Mouse (Mus musculus) stomach, embryonic 15.5 days (tissue): ENCODE results near the gene Osbpl6. TPM values are rescaled to one million over a fixed set of nuclear protein-coding genes. Genes with fewer than 3 reads are reported as not detected.

ENCODE experiments used
- ATAC-seq: fragments of 200-750 bp; cut with Nextera tagmentation; 2 replicates; pipeline ENCODE4 v1.8.0; 2017; ENCODE audit warnings: low read depth, moderate number of reproducible peaks, moderate TSS enrichment; ENCODE audit not compliant: insufficient read depth, low FRiP score
- H3K27ac ChIP-seq: fragments of 300-500 bp; sonication (generic); 2 replicates; pipeline ENCODE4 v1.5.1; 2015; ENCODE audit warnings: mild to moderate bottlenecking, inconsistent platforms
- H3K27me3 ChIP-seq: fragments of 300-500 bp; sonication (generic); replicated peaks from 2 replicates; pipeline ENCODE4 v1.6.1; 2015; ENCODE audit warnings: inconsistent platforms
- H3K36me3 ChIP-seq: fragments of 300-500 bp; sonication (generic); 2 replicates; pipeline ENCODE4 v1.6.1; 2015; ENCODE audit warnings: inconsistent platforms
- H3K4me1 ChIP-seq: fragments of 300-500 bp; sonication (generic); 2 replicates; pipeline ENCODE4 v1.6.1; 2015; ENCODE audit warnings: inconsistent platforms
- H3K4me2 ChIP-seq: fragments of 300-500 bp; sonication (generic); 2 replicates; pipeline ENCODE4 v1.6.1; 2015; ENCODE audit warnings: mild to moderate bottlenecking, inconsistent platforms
- H3K4me3 ChIP-seq: fragments of 300-500 bp; sonication (generic); replicated peaks from 2 replicates; pipeline ENCODE4 v1.5.1; 2015; ENCODE audit warnings: inconsistent platforms
- H3K9ac ChIP-seq: fragments of 300-500 bp; sonication (generic); 2 replicates; pipeline ENCODE4 v1.6.1; 2015; ENCODE audit warnings: inconsistent platforms
- H3K9me3 ChIP-seq: fragments of 300-500 bp; sonication (generic); 2 replicates; pipeline ENCODE4 v1.6.1; 2016; ENCODE audit warnings: inconsistent platforms
- WGBS: fragments of 180-500 bp; shearing (Covaris S2); methylation state at CpG from one replicate; pipeline ENCODE4 v1.1.7; 2015; 5-methylcytosine and 5-hydroxymethylcytosine counted together
- polyA plus RNA-seq: library from polyadenylated mRNA; unstranded; fragments of >200 nt; fragmentation: Nextera tagmentation; extraction: Ambion mirVana; gene quantifications from 2 replicates; pipeline ENCODE4 v1.2.1, GENCODE M21; 2015

Gene Osbpl6
- polyA plus RNA-seq, 1 experiment from 2014 or later: 10.5 TPM

DNA sequence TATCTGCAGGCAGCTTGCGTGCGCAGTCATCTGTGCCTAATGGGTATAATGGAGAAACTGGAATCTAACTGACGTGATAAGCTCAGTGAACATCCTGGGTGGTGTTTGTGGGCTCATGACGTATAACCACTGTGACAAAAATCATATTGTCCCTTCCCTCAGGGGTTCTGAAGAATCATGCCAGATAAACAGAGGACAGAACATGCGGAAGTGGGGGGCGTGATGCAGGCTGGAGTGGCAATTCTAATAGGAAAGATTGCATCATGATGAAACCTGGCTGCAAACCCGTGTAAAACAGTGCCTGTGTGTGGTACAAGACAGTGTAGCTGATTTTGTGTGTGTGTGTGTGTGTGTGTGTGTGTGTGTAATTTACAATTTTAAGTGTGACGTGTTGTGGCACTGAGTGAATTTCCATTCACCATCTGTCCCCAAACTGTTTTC, 105.0 kb downstream of the Osbpl6 start:
- Histone ChIP-seq H3K27me3 (no peaks in the 10 kb centered on the region), H3K4me1 (no peaks in the 10 kb centered on the region), H3K27ac (no peak overlapping the region), H3K4me2 (no peak overlapping the region), H3K9ac (no peak overlapping the region), H3K4me3 (no peak overlapping the region), H3K9me3 (no peaks in the 10 kb centered on the region), H3K36me3 (no peaks in the 10 kb centered on the region)
- ATAC-seq: no peak
- WGBS: 84% methylated on average over 8 of the region's 8 CpGs

DNA sequence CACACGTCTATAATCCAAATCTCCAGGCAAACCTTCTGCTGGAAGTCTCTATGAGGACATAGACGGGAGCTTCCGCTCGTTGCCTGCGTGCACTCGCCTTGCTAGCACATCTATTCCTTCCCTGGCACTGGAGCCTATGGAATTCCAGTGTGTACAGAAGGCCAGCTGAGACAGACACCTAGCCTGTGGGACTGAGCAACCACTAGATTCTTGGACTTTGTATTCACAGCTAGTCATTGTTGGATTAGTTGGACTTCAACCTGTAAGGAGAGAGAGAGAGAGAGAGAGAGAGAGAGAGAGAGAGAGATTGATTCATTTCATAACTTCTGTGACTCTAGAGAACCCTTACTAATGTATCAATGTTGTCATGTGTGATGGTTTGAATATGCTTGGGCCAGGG, 105.8 kb downstream of the Osbpl6 start:
- no peak overlapping the region for H3K27ac ChIP-seq
- ATAC-seq: no peak
- WGBS: 89% methylated on average over 6 of the region's 6 CpGs

DNA sequence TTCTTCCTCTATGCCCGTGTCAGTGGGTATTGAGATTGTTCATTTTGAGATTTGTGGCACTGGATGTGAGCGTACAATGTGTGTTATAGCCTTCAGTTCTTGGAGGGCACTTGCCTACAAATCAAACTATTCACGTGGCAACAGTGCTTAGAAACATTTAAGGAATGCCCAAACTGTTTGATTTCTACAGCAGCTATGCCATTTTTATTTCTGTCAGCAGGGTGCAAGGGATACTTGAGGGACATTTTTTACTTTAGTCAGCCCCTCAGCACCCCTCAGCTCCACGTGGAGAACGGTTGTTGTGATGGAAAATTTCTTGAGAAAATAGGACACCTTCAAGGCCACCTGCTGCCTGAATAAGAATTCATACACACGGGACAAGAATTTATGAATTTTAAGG, 106.6 kb downstream of the Osbpl6 start:
- H3K27ac ChIP-seq: no peak overlapping the region

More for the DNA sequence above, 105.8 kb downstream of the Osbpl6 start:
- no peaks in the 10 kb centered on the region for H3K9me3 ChIP-seq
- no peak overlapping the region for H3K4me3 ChIP-seq
- H3K9ac ChIP-seq: no peak overlapping the region
- H3K36me3 ChIP-seq: no peaks in the 10 kb centered on the region
- H3K4me1 ChIP-seq: no peaks in the 10 kb centered on the region
- no peak overlapping the region for H3K4me2 ChIP-seq
- no peaks in the 10 kb centered on the region for H3K27me3 ChIP-seq

DNA sequence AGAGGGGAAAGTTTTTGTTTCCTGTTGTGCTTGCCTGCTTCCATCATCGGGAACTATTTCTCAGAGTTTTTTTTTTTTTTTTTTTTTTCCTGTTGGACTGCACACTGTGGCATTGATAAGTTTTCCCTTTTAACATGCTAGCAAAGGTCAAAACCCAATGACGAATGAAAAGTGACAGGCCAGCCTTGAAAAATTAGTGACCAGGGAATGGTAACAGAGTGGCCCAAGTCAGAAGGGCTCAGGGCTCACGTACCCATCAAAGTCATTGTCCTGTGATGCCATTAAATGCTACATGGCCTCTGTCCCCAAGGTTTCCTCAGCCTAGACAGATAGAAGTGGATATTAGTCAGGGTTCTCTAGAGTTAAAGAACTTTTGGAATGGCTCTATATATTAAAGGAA, 107.0 kb downstream of the Osbpl6 start:
- no peak for ATAC-seq
- Histone ChIP-seq H3K9ac (no peak overlapping the region), H3K9me3 (no peaks in the 10 kb centered on the region), H3K4me2 (no peak overlapping the region), H3K4me1 (no peaks in the 10 kb centered on the region), H3K27ac (no peak overlapping the region), H3K4me3 (no peak overlapping the region), H3K36me3 (no peaks in the 10 kb centered on the region), H3K27me3 (no peaks in the 10 kb centered on the region)
- WGBS: 61% methylated on average over 3 of the region's 3 CpGs

More for the DNA sequence above, 106.6 kb downstream of the Osbpl6 start:
- no peak for ATAC-seq
- Histone ChIP-seq H3K9me3 (no peaks in the 10 kb centered on the region), H3K9ac (no peak overlapping the region), H3K4me3 (no peak overlapping the region), H3K27me3 (no peaks in the 10 kb centered on the region), H3K4me2 (no peak overlapping the region), H3K36me3 (no peaks in the 10 kb centered on the region), H3K4me1 (no peaks in the 10 kb centered on the region)
- 71% methylated on average over 6 of the region's 6 CpGs for WGBS

DNA sequence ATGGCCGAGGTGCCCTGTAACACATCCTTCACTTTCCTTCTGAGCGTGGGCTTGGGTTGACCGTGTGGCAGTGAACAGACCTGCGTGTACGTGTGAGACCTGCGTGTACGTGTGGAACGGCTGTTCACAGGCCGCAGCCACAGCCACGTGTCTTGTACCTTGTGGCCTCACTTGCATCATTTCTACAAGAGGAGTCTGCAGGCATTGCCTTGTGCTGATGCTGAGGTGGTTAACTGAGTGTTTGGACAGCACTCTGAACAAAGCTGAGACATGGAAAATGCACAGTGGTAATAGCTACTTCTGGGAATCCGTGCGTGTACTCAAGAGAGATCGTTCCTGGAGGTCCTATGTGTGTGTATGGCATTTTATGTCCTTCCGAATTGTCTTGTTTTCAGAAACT, 111.2 kb downstream of the Osbpl6 start:
- H3K4me2 ChIP-seq: no peak overlapping the region
- H3K4me3 ChIP-seq: no peak overlapping the region
- no peaks in the 10 kb centered on the region for H3K36me3 ChIP-seq
- no peak overlapping the region for H3K27ac ChIP-seq
- no peaks in the 10 kb centered on the region for H3K27me3 ChIP-seq
- 83% methylated on average over 14 of the region's 14 CpGs for WGBS
- no peaks in the 10 kb centered on the region for H3K4me1 ChIP-seq
- no peaks in the 10 kb centered on the region for H3K9me3 ChIP-seq
- no peak overlapping the region for H3K9ac ChIP-seq
- no peak for ATAC-seq

DNA sequence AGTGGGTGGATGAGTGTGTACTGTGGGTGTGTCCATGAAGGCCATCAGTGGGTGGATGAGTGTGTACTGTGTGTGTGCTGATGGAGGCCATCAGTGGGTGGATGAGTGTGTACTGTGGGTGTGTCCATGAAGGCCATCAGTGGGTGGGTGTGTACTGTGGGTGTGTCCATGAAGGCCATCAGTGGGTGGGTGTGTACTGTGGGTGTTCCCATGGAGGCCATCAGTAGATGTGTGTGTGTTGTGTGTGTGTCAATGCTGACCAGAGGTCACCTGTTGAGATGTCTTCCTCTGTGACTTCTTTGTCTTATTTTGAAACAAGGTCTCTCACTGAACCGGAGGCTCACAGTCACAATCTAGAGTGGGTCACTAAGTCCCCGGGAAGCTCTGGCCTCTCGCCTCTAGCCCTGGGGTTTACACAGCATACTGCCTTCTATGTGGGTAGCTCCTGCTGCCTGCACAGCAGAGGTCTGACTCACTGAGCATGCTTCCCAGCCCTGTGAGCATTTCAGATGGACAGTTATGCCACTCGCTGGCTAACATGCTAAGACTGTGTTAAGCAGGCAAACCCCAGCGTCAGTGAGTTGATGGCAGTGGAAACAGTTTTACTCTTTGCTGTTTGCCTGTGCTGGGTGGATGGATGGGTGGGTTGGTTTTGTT, 112.2 kb downstream of the Osbpl6 start:
- WGBS: 90% methylated on average over 5 of the region's 5 CpGs
- H3K9me3 ChIP-seq: no peaks in the 10 kb centered on the region
- no peak for ATAC-seq

DNA sequence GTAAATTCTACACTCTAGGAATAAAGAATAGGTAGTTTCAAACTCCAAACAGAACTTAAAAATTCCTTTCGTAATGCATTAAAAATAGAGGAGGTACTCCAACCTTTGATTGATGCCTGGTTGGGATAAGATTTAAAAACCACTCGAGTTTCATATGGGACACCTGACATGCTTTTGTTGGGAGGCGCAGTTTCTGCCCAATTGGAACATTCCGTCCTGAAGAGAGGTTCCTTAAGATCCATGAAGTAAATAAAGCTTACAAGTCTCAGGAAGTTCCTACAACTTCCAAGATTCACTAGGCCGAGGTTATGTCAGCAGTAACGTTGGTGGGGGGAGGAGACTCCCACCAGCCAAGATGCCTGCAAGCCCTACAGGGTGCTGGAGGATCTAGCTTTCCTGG, 115.3 kb downstream of the Osbpl6 start:
- no peaks in the 10 kb centered on the region for H3K4me1 ChIP-seq
- H3K4me3 ChIP-seq: no peak overlapping the region
- H3K27ac ChIP-seq: no peak overlapping the region
- no peaks in the 10 kb centered on the region for H3K9me3 ChIP-seq
- no peak overlapping the region for H3K4me2 ChIP-seq
- ATAC-seq: no peak
- 66% methylated on average over 6 of the region's 6 CpGs for WGBS
- H3K27me3 ChIP-seq: no peaks in the 10 kb centered on the region
- H3K9ac ChIP-seq: no peak overlapping the region
- no peaks in the 10 kb centered on the region for H3K36me3 ChIP-seq

More for the DNA sequence above, 112.2 kb downstream of the Osbpl6 start:
- Histone ChIP-seq H3K4me3 (no peak overlapping the region), H3K4me2 (no peak overlapping the region), H3K27me3 (no peaks in the 10 kb centered on the region), H3K4me1 (no peaks in the 10 kb centered on the region), H3K27ac (no peak overlapping the region), H3K9ac (no peak overlapping the region), H3K36me3 (no peaks in the 10 kb centered on the region)

DNA sequence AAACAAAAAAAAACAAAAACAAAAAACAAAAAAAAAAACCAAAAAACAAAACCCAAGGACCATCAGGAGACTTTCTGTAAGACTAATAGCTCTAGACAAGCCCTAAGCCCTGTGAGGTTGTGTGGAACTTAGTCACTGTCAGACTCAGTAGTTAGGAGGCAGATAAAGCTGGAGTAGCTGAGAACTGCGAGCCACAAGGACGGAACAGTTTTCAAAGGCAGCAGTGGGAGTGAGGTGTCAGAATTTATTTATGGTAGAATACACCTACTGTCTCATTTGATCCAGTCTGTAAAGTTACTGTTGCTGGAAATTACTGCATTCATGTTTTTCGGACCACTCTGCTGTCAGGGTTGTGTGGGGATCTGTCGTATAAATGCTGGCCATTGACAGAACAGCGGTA, 118.1 kb downstream of the Osbpl6 start:
- ATAC-seq: no peak
- 89% methylated on average over 5 of the region's 5 CpGs for WGBS
- no peak overlapping the region for H3K4me3 ChIP-seq
- H3K36me3 ChIP-seq: no peaks in the 10 kb centered on the region
- no peaks in the 10 kb centered on the region for H3K27me3 ChIP-seq
- H3K4me1 ChIP-seq: peaks cover 3% of the 10 kb centered on the region; the same call in 1 of the 2 replicates
- H3K9ac ChIP-seq: no peak overlapping the region
- no peaks in the 10 kb centered on the region for H3K9me3 ChIP-seq
- H3K27ac ChIP-seq: no peak overlapping the region
- no peak overlapping the region for H3K4me2 ChIP-seq

DNA sequence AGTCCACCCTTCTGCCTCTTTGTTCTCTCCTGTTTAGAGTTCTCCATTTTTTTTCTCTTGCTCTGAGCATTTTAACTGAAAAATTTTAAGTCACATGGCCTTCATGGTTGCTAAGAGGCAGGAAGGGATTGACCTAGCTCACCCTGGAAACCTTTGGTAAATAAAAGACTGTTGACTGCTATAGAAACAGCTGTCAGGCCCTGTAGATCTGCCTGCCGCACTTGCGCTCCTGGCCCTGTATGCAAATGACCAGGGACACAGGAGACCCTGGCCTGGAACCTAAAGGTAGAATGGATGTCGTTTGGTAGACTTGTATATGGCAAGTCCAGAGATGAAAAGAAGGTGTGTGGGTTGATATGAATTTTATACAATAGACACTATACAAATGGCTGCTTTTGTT, 119.3 kb downstream of the Osbpl6 start:
- H3K27me3 ChIP-seq: no peaks in the 10 kb centered on the region
- H3K36me3 ChIP-seq: no peaks in the 10 kb centered on the region
- H3K4me1 ChIP-seq: peaks cover 3% of the 10 kb centered on the region; the same call in 1 of the 2 replicates
- no peak overlapping the region for H3K4me3 ChIP-seq
- H3K27ac ChIP-seq: no peak overlapping the region
- no peak overlapping the region for H3K9ac ChIP-seq
- H3K9me3 ChIP-seq: no peaks in the 10 kb centered on the region
- ATAC-seq: 0 out of 2 replicates have a peak, but pooled peaks have one; percentile 43
- 63% methylated on average over 3 of the region's 3 CpGs for WGBS
- H3K4me2 ChIP-seq: no peak overlapping the region

DNA sequence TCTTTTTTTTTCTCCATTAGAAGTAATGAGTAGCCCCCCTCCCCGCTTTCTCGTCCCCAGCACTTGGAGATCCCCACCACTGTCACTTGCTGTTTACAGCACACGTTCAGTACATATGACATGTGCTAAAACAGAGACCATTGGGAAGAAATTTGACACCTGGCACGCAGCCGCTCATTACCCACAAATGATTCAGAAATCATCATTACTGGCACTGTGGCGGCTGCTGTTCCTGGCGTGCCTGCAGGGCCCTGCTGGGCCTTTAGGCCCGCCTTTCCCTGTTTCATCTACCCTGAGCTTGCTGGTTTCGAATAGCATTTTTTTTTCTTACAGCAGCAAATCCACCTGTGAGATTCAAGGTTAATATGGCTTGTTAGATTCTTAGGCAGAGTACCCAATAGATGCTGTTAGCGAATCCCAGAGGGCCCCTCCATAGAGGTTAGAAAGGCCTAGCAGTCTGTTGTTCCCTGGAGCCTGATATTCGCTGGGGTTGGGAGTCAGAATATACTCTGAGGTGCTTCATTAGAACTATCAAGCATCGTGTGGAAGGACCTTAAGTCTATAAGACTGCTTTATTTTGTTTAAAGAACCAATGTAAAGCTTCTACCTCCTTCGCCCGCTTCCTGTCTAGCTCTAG, 126.3 kb downstream of the Osbpl6 start:
- H3K9me3 ChIP-seq: no peaks in the 10 kb centered on the region
- H3K4me1 ChIP-seq: peaks cover under 1% of the 10 kb centered on the region; the same call in 1 of the 2 replicates
- 69% methylated on average over 14 of the region's 14 CpGs for WGBS
- no peaks in the 10 kb centered on the region for H3K27me3 ChIP-seq
- no peak overlapping the region for H3K9ac ChIP-seq
- no peaks in the 10 kb centered on the region for H3K36me3 ChIP-seq
- ATAC-seq: no peak
- no peak overlapping the region for H3K4me3 ChIP-seq
- no peak overlapping the region for H3K4me2 ChIP-seq
- no peak overlapping the region for H3K27ac ChIP-seq

DNA sequence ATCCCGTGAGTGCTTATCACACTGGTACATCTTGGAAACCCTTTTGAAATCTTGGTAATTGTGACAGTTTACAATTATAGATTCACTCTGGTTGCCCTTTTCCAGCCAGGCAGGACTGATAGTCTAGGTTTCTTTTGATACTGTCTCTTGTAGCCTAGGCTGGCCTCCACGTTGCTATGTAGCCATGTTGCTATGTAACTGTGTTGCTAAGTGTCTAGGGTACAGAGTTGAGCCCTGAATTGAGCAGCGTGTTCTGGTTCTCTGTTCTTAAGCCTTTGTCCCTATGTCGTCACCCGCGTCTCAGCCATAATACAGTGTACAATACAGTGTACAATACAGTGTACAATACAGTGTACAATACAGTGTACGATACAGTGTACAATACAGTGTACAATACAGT, 128.6 kb downstream of the Osbpl6 start:
- H3K9ac ChIP-seq: no peak overlapping the region
- 78% methylated on average over 7 of the region's 7 CpGs for WGBS
- no peaks in the 10 kb centered on the region for H3K27me3 ChIP-seq
- H3K36me3 ChIP-seq: no peaks in the 10 kb centered on the region
- no peak overlapping the region for H3K4me3 ChIP-seq
- no peak overlapping the region for H3K4me2 ChIP-seq
- H3K27ac ChIP-seq: no peak overlapping the region
- no peak for ATAC-seq
- H3K9me3 ChIP-seq: no peaks in the 10 kb centered on the region
- H3K4me1 ChIP-seq: no peaks in the 10 kb centered on the region

DNA sequence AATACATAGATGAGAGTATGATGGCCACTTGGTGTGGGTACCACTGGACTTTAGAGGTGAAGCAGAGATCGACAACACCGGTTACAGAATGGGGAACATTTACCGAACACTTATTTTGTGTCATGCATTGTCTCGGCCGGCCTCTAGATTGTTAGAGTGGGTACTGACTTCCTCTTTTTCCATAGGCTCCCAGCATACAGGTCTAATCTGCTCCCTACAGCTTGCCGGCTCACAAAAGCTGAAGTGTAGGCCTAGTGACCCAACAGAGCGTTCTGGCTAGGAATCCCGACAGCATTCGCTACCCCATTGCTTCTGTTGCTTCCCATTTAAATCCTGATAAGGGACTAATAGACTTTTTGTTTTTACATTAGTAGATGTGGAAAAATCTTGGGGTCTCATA, 135.6 kb downstream of the Osbpl6 start:
- ATAC-seq: no peak
- 88% methylated on average over 9 of the region's 9 CpGs for WGBS

More for the DNA sequence above, 135.6 kb downstream of the Osbpl6 start:
- H3K4me2 ChIP-seq: no peak overlapping the region
- H3K9me3 ChIP-seq: no peaks in the 10 kb centered on the region
- no peak overlapping the region for H3K27ac ChIP-seq
- H3K9ac ChIP-seq: no peak overlapping the region
- H3K4me3 ChIP-seq: no peak overlapping the region
- no peaks in the 10 kb centered on the region for H3K4me1 ChIP-seq
- no peaks in the 10 kb centered on the region for H3K27me3 ChIP-seq
- H3K36me3 ChIP-seq: no peaks in the 10 kb centered on the region
